Mouse (Mus musculus) kidney, adult 2 months (tissue): ENCODE measurements around the gene Ppp1r9a.

Experiments
- CTCF ChIP-seq: fragments of 200-500 bp; conservative IDR thresholded peaks from 2 replicates; pipeline ENCODE4 v1.5.1; 2011; ENCODE audit warnings: low read depth, mild to moderate bottlenecking, control low read depth, low read length, moderate library complexity, mixed read lengths; ENCODE audit not compliant: insufficient read depth, insufficient read length
- POLR2A ChIP-seq: fragments of 200-500 bp; IDR thresholded peaks from one replicate; pipeline ENCODE4 v1.6.1; 2011; ENCODE audit warnings: low read depth, low read length, control low read depth

- no peak for TF ChIP-seq POLR2A
- no peak for TF ChIP-seq CTCF
Observed at GRCm38 (mm10) chr6:5139666-5140065, 236.9 kb downstream of the Ppp1r9a start.
